Mouse (Mus musculus): ENCODE data around the gene Lyz2.
"Not testable (repeated sequence)": the region's sequence is repeated elsewhere in the genome, so short reads cannot be mapped to it uniquely, and the experiment has no call there.

The Lyz2 gene

DNA sequence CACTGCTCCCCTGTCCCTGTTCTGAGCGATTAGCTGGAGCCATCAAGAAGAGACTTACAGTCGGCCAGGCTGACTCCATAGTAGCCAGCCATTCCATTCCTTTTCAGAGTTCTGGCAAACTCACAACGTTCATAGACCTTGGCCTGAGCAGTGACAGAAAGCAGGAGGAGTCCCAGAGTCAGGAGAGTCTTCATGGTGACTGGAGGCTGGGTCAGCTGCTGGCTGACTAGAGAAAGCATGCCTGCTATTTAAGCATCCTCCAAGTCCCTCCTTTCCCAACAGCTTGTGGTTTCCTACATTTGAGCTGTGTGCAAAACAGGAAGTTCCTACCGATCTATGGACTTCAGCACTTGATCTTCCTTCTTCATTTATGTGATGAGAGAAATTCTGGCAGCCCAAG, at the start of gene Lyz2:
Gene Lyz2 (minus strand): TSS at position 273 of the 400 bp plus-strand sequence.
- no peak for DNase-seq

DNA sequence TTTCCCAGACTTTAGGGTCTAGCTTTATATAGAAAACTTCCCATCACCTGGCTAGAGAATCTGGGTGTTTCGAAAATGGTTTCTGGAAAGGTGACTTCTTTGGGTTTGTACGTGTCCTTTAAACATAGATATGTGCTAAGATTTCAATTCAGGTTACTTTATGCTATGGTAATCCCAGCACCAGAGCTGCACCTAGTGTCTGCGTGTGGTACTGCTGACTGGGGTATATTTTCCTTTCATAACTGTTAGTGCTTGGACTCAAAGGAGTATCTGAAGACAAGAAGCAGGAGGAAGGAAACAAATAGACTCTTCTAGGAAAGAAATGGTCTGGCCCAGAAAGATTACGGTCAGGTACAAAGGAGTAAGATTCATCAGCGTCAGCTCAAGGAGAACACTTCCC, 48.4 kb upstream of the Lyz2 start:
- DNase-seq = no peak

GRCm38 (mm10) chr10:117323782-117324181, 41.7 kb upstream of the Lyz2 start:
- no peak for DNase-seq

- no peak for DNase-seq
These were observed 40.5 kb upstream of the Lyz2 start for GRCm38 (mm10) chr10:117322630-117323029.

DNA sequence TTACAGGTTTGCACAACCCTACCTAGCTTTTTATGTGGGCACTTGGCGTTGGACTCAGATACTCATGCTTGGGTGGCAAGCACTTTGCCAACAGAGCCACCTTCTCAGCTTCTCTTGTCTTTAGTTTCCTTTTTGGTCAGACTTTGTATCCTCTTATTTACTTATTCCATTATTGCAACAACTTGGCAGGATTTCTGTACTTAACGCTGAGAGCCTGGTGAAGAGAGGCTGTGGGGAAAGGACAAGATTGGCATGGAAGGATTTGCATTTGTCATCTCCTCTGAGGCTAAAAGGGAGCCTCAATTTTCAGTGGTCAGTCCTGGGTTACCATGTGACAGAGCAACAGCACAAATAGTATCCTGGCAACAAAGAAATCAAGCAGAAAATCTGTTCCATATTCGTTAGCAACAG, 38.5 kb upstream of the Lyz2 start:
- no peak for DNase-seq

GRCm38 (mm10) chr10:117316391-117316790, 34.3 kb upstream of the Lyz2 start:
- DNase-seq = no peak

GRCm38 (mm10) chr10:117313133-117313532, 31.0 kb upstream of the Lyz2 start:
- no peak for DNase-seq

DNA sequence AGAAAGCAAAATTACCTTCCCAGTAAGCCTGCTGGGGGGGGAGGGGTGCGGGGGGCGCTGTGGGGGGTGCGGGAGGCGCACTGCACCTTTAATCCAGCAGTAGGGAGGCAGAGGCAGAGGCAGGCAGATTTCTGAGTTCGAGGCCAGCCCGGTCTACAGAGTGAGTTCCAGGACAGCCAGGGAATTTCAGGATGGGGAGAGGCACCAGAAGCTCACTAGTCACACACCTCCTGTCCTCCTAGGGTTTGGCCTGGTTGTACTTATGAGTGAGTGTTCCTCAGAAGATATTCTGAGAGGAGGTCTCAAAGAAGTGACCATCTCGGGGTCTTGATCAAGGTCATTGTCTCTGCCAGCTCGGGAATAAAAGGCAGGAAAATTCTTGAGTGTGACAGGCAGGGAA, 30.0 kb upstream of the Lyz2 start:
- DNase-seq = no peak

DNA sequence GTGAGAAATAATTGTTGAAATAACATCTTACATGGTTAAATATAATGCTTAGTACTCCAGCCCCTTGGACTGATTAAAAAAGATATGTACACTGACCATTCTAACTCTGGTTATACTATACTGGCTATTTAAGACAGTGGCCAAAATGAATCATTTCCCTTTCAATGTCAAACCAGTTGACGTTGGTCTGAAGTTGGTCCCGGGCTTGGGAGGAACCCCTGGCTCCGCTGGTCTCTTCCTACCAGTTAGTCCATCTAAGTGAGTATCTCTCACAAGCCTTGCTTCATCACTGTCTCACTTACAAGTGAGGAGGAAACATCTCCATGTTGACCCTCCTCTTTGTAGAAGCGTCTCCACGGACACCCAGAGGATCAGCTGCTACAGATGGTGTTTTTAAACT, 22.2 kb upstream of the Lyz2 start:
- DNase-seq = no peak

DNA sequence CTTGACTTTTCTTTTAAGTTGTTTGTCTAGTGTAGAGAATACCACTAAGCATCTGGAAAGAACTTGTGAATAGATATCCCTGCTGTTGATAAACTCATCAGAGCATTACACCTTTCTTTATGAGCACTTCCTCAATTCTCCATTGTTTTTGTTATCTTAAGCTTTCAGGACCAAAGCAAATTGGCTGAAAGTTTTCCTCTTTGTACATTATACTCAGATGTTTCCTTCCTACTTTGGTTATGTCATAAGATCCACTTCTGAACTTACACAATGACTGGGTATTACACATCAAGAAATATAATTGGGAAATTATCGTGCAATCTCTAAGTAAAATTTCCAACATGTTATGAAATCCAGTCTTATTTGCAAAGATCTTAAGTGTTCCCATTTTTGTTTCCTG, 19.6 kb upstream of the Lyz2 start:
- no peak for DNase-seq

GRCm38 (mm10) chr10:117299901-117300520, 17.9 kb upstream of the Lyz2 start:
- DNase-seq = no peak

DNA sequence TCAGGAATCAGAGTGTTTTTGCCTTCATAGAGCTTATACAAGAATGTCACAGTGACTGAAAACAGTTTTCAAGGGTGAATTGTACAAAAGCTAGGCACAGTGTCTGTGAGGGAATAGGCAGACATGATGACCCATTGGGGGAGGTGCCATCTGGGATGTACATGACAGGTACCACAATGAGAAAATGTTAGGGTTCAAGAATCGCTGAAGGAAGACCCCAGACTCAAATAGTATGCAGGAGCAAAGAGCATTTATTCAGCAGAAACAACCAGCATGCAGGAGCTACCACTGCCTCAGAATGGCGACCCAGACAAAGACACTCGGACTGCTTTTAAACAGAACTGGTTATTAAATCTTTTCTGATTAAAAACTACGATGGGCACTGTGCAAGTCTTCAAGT, 17.0 kb upstream of the Lyz2 start:
- no peak for DNase-seq

GRCm38 (mm10) chr10:117298336-117298735, 16.2 kb upstream of the Lyz2 start:
- no peak for DNase-seq

DNA sequence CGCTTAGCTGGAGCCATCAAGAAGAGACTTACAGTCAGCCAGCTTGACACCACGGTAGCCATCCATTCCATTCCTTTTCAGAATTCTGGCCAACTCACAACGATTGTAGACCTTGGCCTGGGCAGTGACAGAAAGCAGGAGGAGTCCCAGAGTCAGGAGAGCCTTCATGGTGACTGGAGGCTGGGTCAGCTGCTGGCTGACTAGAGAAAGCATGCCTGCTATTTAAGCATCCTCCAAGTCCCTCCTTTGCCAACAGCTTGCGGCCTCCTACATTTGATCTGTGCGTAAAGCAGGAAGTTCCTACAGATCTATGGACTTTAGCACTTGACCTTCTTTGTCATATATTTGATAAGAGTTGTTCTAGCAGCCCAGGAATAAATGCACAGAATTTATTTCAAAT, 10.6 kb upstream of the Lyz2 start, which contains the start of gene Lyz1:
Gene Lyz1 (minus strand): TSS at position 198 of the 400 bp plus-strand sequence.
- no peak for DNase-seq

GRCm38 (mm10) chr10:117290936-117291335, 8.8 kb upstream of the Lyz2 start:
- not testable (repeated sequence) for DNase-seq

GRCm38 (mm10) chr10:117290046-117290870, 8.1 kb upstream of the Lyz2 start:
- no peak for DNase-seq

GRCm38 (mm10) chr10:117289034-117289505, 6.9 kb upstream of the Lyz2 start:
- not testable (repeated sequence) for DNase-seq

- DNase-seq = no peak
These were observed 6.3 kb upstream of the Lyz2 start for GRCm38 (mm10) chr10:117288197-117289033.

GRCm38 (mm10) chr10:117287226-117287850, 5.2 kb upstream of the Lyz2 start:
- DNase-seq = no peak

GRCm38 (mm10) chr10:117286366-117286970, 4.3 kb upstream of the Lyz2 start:
- no peak for DNase-seq

- DNase-seq = not testable (repeated sequence)
These were observed 3.5 kb upstream of the Lyz2 start for GRCm38 (mm10) chr10:117285584-117285983.
